Mouse (Mus musculus) CH12.LX (cell line): ENCODE measurements around the gene Dapl1. TPM values are rescaled to one million over a fixed set of nuclear protein-coding genes. Genes with fewer than 3 reads are reported as not detected.

Experiments used
- DNase-seq: peaks from one replicate; pipeline ENCODE4 v3.0.0-alpha.2; 2013; ENCODE audit errors: extremely low read depth
- H3K27ac ChIP-seq: 2 replicates; pipeline ENCODE4 v1.5.1; 2012; ENCODE audit warnings: low read depth, mild to moderate bottlenecking, control low read depth, moderate library complexity; ENCODE audit not compliant: insufficient read depth
- H3K27me3 ChIP-seq: replicated peaks from 2 replicates; pipeline ENCODE3; 2012; ENCODE audit warnings: inconsistent platforms
- H3K36me3 ChIP-seq, 2 experiments: replicated peaks in 1 of 2; 2 replicates each; pipeline versions ENCODE3 to v1.6.1; 2012; ENCODE audit warnings: inconsistent platforms in 1 of 2, low read length in 1 of 2, mild to moderate bottlenecking in 1 of 2, mixed read lengths in 1 of 2, moderate library complexity in 1 of 2; ENCODE audit not compliant: control insufficient read depth in 1 of 2, insufficient read depth in 1 of 2
- H3K4me1 ChIP-seq, 2 experiments: 2 replicates each; pipeline ENCODE4 v1.6.1; 2012; ENCODE audit warnings: inconsistent platforms in 1 of 2, moderate library complexity in 1 of 2; ENCODE audit not compliant: insufficient read depth in 2 of 2, control insufficient read depth in 1 of 2
- H3K4me2 ChIP-seq: 2 replicates; pipeline ENCODE4 v1.6.1; 2012; ENCODE audit warnings: low read depth, mild to moderate bottlenecking, control low read depth; ENCODE audit not compliant: poor library complexity, insufficient read depth, severe bottlenecking
- H3K4me3 ChIP-seq, 3 experiments: fragments of 150-350 bp in 1 of 3; sonication (generic) in 1 of 3; replicated peaks in 1 of 3; 2 replicates each; pipeline versions ENCODE3 to v1.5.1; 2011 to 2012; ENCODE audit warnings: low read depth in 2 of 3, low read length in 2 of 3, mild to moderate bottlenecking in 2 of 3, moderate library complexity in 2 of 3, control low read depth in 1 of 3, improper control_type of control experiment in 1 of 3, inconsistent platforms in 1 of 3, mixed read lengths in 1 of 3; ENCODE audit not compliant: poor library complexity in 1 of 3
- H3K79me2 ChIP-seq: replicated peaks from 2 replicates; pipeline ENCODE4 v1.6.1; 2012; ENCODE audit warnings: mild to moderate bottlenecking, moderate library complexity; ENCODE audit not compliant: control insufficient read depth, poor library complexity, insufficient read depth, severe bottlenecking; ENCODE audit errors: extremely low read depth
- H3K9ac ChIP-seq: 2 replicates; pipeline ENCODE4 v1.6.1; 2012; ENCODE audit warnings: low read depth, mild to moderate bottlenecking, control low read depth, moderate library complexity; ENCODE audit not compliant: insufficient read depth
- H3K9me3 ChIP-seq: replicated peaks from 2 replicates; pipeline ENCODE3; 2012; ENCODE audit warnings: low read length, inconsistent platforms, mixed read lengths
- BHLHE40 ChIP-seq: IDR thresholded peaks from 2 replicates; pipeline ENCODE4 v1.6.1; 2011; ENCODE audit warnings: mild to moderate bottlenecking, low read depth, low read length, improper control_type of control experiment
- CHD1 ChIP-seq: IDR thresholded peaks from 2 replicates; pipeline ENCODE4 v1.6.1; 2012; ENCODE audit warnings: low read depth, low read length, improper control_type of control experiment, inconsistent platforms
- CTCF ChIP-seq, 2 experiments: IDR thresholded peaks in 1 of 2; conservative IDR thresholded peaks in 1 of 2; 2 replicates each; pipeline ENCODE4 v1.5.1; 2011 to 2012; ENCODE audit warnings: low read depth in 2 of 2, low read length in 2 of 2, improper control_type of control experiment in 1 of 2, inconsistent platforms in 1 of 2, mild to moderate bottlenecking in 1 of 2, moderate library complexity in 1 of 2
- E2F4 ChIP-seq: IDR thresholded peaks from 2 replicates; pipeline ENCODE4 v1.6.1; 2011; ENCODE audit warnings: low read depth, low read length, improper control_type of control experiment; ENCODE audit not compliant: insufficient replicate concordance
- EP300 ChIP-seq: IDR thresholded peaks from 2 replicates; pipeline ENCODE4 v1.6.1; 2011; ENCODE audit warnings: low read length, improper control_type of control experiment
- GABPA ChIP-seq: IDR thresholded peaks from 2 replicates; pipeline ENCODE4 v1.6.1; 2012; ENCODE audit warnings: low read depth, low read length, improper control_type of control experiment, inconsistent platforms; ENCODE audit not compliant: insufficient replicate concordance
- HCFC1 ChIP-seq: IDR thresholded peaks from 2 replicates; pipeline ENCODE4 v1.6.1; 2012; ENCODE audit warnings: low read depth, mild to moderate bottlenecking, inconsistent platforms, low read length, improper control_type of control experiment
- IRF4 ChIP-seq: IDR thresholded peaks from 2 replicates; pipeline ENCODE4 v1.6.1; 2014; ENCODE audit warnings: low read depth, mild to moderate bottlenecking, inconsistent platforms, low read length, improper control_type of control experiment
- JUN ChIP-seq: IDR thresholded peaks from 2 replicates; pipeline ENCODE4 v1.6.1; 2011; ENCODE audit warnings: low read depth, mild to moderate bottlenecking, low read length, improper control_type of control experiment, moderate library complexity; ENCODE audit not compliant: insufficient read depth
- JUND ChIP-seq: conservative IDR thresholded peaks from 2 replicates; pipeline ENCODE4 v1.6.1; 2011; ENCODE audit warnings: low read depth, low read length, improper control_type of control experiment
- KAT2A ChIP-seq: IDR thresholded peaks from 2 replicates; pipeline ENCODE4 v1.6.1; 2012; ENCODE audit warnings: low read length, improper control_type of control experiment, inconsistent platforms; ENCODE audit not compliant: insufficient replicate concordance
- MAFK ChIP-seq: IDR thresholded peaks from 2 replicates; pipeline ENCODE4 v1.6.1; 2011; ENCODE audit warnings: low read length, improper control_type of control experiment; ENCODE audit not compliant: insufficient replicate concordance
- MAX ChIP-seq: IDR thresholded peaks from 2 replicates; pipeline ENCODE4 v1.6.1; 2011; ENCODE audit warnings: low read length, improper control_type of control experiment
- MEF2A ChIP-seq: IDR thresholded peaks from 2 replicates; pipeline ENCODE4 v1.6.1; 2014; ENCODE audit warnings: low read depth, mild to moderate bottlenecking, inconsistent platforms, low read length, improper control_type of control experiment, borderline replicate concordance
- MXI1 ChIP-seq: IDR thresholded peaks from 2 replicates; pipeline ENCODE4 v1.6.1; 2011; ENCODE audit warnings: mild to moderate bottlenecking, low read depth, low read length, improper control_type of control experiment
- NELFE ChIP-seq: IDR thresholded peaks from 2 replicates; pipeline ENCODE4 v1.6.1; 2011; ENCODE audit warnings: low read depth, low read length, improper control_type of control experiment
- NRF1 ChIP-seq: IDR thresholded peaks from 2 replicates; pipeline ENCODE4 v1.6.1; 2014; ENCODE audit warnings: low read depth, mild to moderate bottlenecking, inconsistent platforms, low read length, improper control_type of control experiment, moderate library complexity
- PAX5 ChIP-seq: IDR thresholded peaks from 2 replicates; pipeline ENCODE4 v1.6.1; 2012; ENCODE audit warnings: low read length, inconsistent platforms, mixed read lengths
- POLR2A ChIP-seq: IDR thresholded peaks from 2 replicates; pipeline ENCODE4 v1.6.1; 2011; ENCODE audit warnings: low read depth, mild to moderate bottlenecking, improper control_type of control experiment, low read length
- POLR2AphosphoS2 ChIP-seq: IDR thresholded peaks from 2 replicates; pipeline ENCODE4 v1.6.1; 2011; ENCODE audit warnings: low read depth, low read length, improper control_type of control experiment
- RAD21 ChIP-seq: IDR thresholded peaks from 2 replicates; pipeline ENCODE4 v1.6.1; 2011; ENCODE audit warnings: low read depth, mild to moderate bottlenecking, low read length, improper control_type of control experiment, moderate library complexity
- SIN3A ChIP-seq: IDR thresholded peaks from 2 replicates; pipeline ENCODE4 v1.6.1; 2012; ENCODE audit warnings: low read length, improper control_type of control experiment, inconsistent platforms
- SMC3 ChIP-seq: IDR thresholded peaks from 2 replicates; pipeline ENCODE4 v1.6.1; 2011; ENCODE audit warnings: low read depth, low read length, improper control_type of control experiment
- TCF12 ChIP-seq: IDR thresholded peaks from 2 replicates; pipeline ENCODE4 v1.6.1; 2014; ENCODE audit warnings: low read depth, mild to moderate bottlenecking, inconsistent platforms, low read length, improper control_type of control experiment
- UBTF ChIP-seq: IDR thresholded peaks from 2 replicates; pipeline ENCODE4 v1.6.1; 2012; ENCODE audit warnings: low read depth, mild to moderate bottlenecking, inconsistent platforms, low read length, improper control_type of control experiment, moderate library complexity
- USF1 ChIP-seq: IDR thresholded peaks from 2 replicates; pipeline ENCODE4 v1.6.1; 2014; ENCODE audit warnings: low read depth, mild to moderate bottlenecking, inconsistent platforms, low read length, improper control_type of control experiment
- USF2 ChIP-seq: conservative IDR thresholded peaks from 2 replicates; pipeline ENCODE4 v1.6.1; 2011; ENCODE audit warnings: low read depth, low read length, improper control_type of control experiment
- ZC3H11A ChIP-seq: IDR thresholded peaks from 2 replicates; pipeline ENCODE4 v1.6.1; 2012; ENCODE audit warnings: low read depth, mild to moderate bottlenecking, inconsistent platforms, low read length, improper control_type of control experiment
- ZKSCAN1 ChIP-seq: IDR thresholded peaks from 2 replicates; pipeline ENCODE4 v1.6.1; 2012; ENCODE audit warnings: low read depth, inconsistent platforms, low read length, improper control_type of control experiment, borderline replicate concordance
- ZNF384 ChIP-seq: IDR thresholded peaks from 2 replicates; pipeline ENCODE4 v1.6.1; 2012; ENCODE audit warnings: low read depth, low read length, improper control_type of control experiment, inconsistent platforms
- dilution Hi-C: fragments of 300-500 bp; cut with MboI; formaldehyde crosslinking; loops from 2 replicates; pipeline ENCODE4 v1.14.3; 2020; ENCODE audit warnings: low sequenced_read_pairs; ENCODE audit not compliant: extremely low pct_unique_long_range_greater_than_20kb, extremely low pct_ligation_motif_present
- in situ Hi-C: fragments of 300-500 bp; cut with MboI; formaldehyde crosslinking; loops from 3 replicates; pipeline ENCODE4 v1.14.3; 2019; ENCODE audit warnings: low sequenced_read_pairs, low pct_ligation_motif_present, low pct_unique_long_range_greater_than_20kb, mixed read lengths
- polyA plus RNA-seq: library from polyadenylated mRNA; unstranded; fragments of >175 nt; gene quantifications from 2 replicates; pipeline ENCODE4 v1.2.1, GENCODE M21; 2012; ENCODE audit warnings: low read depth; ENCODE audit not compliant: insufficient read length
- total RNA-seq, 2 experiments: library from RNA; depleted of rRNA; stranded (reverse); fragments of 300-350 nt in 1 of 2; fragments of >200 nt in 1 of 2; gene quantifications; 2 replicates each; pipeline ENCODE4 v1.2.3; 2012 to 2014

Dapl1 gene
- total and polyA plus RNA-seq, 3 experiments: not detected

- H3K36me3 ChIP-seq: no peaks in the 10 kb centered on the region
- in situ Hi-C loops (loop anchor here (25.0 kb wide), 1 partner anchor 903 kb away; no protein-coding TSS in a partner anchor), dilution Hi-C loops (no loop called here)
- H3K27me3 ChIP-seq: no peaks in the 10 kb centered on the region
- TF ChIP-seq PAX5 (no peak), ZC3H11A (no peak), ZNF384 (no peak), SIN3A (no peak), SMC3 (no peak), NELFE (no peak), UBTF (no peak), KAT2A (no peak), RAD21 (no peak), MEF2A (no peak), MXI1 (no peak), CHD1 (no peak), CTCF (conservative IDR thresholded peaks at IDR 0.05 in 1 of 2, IDR thresholded peaks at IDR 0.05 in 1 of 2; ENCODE audit: low read depth in 2 of 2, low read length in 2 of 2) (no peak), MAFK (no peak), EP300 (no peak), NRF1 (no peak), USF1 (no peak), TCF12 (no peak), POLR2A (no peak), JUN (no peak)
- no peak overlapping the region for H3K4me2 ChIP-seq
- H3K9me3 ChIP-seq: no peaks in the 10 kb centered on the region
- H3K9ac ChIP-seq: no peak overlapping the region
- no peak overlapping the region for H3K4me3 ChIP-seq
- no peaks in the 10 kb centered on the region for H3K79me2 ChIP-seq
- no peak overlapping the region for H3K27ac ChIP-seq
- H3K4me1 ChIP-seq: peaks cover 0 to 5% of the 10 kb centered on the region in 2 experiments; a peak in 1 of 4 replicates
- no peak for DNase-seq
Measured at GRCm38 (mm10) chr2:59533971-59534748, 49.7 kb downstream of the Dapl1 start.

GRCm38 (mm10) chr2:59536958-59537357, 52.5 kb downstream of the Dapl1 start:
- Histone ChIP-seq H3K4me2 (no peak overlapping the region), H3K9ac (no peak overlapping the region), H3K9me3 (no peaks in the 10 kb centered on the region), H3K79me2 (no peaks in the 10 kb centered on the region), H3K4me1 (peaks cover 0 to 8% of the 10 kb centered on the region in 2 experiments; a peak in 1 of 4 replicates), H3K27me3 (no peaks in the 10 kb centered on the region), H3K4me3 (no peak overlapping the region), H3K27ac (no peak overlapping the region), H3K36me3 (no peaks in the 10 kb centered on the region)
- dilution Hi-C loops: no loop called here
- in situ Hi-C loops: loop anchor here (25.0 kb wide), 1 partner anchor 900 kb away; no protein-coding TSS in a partner anchor
- TF ChIP-seq HCFC1: no peak
- TF ChIP-seq CTCF (conservative IDR thresholded peaks at IDR 0.05 in 1 of 2, IDR thresholded peaks at IDR 0.05 in 1 of 2; ENCODE audit: low read depth in 2 of 2, low read length in 2 of 2): no peak
- no peak for TF ChIP-seq NRF1
- no peak for TF ChIP-seq GABPA
- no peak for TF ChIP-seq IRF4
- TF ChIP-seq POLR2AphosphoS2: no peak
- no peak for TF ChIP-seq USF2
- no peak for TF ChIP-seq JUN
- TF ChIP-seq ZKSCAN1: no peak
- no peak for TF ChIP-seq BHLHE40
- TF ChIP-seq JUND: no peak
- TF ChIP-seq PAX5: no peak
- no peak for TF ChIP-seq KAT2A
- TF ChIP-seq ZNF384: no peak
- TF ChIP-seq MAX: no peak
- TF ChIP-seq E2F4: no peak
- no peak for DNase-seq
